Mouse (Mus musculus) adrenal gland, postnatal 36 days (tissue): ENCODE results near the gene Pias4. TPM values are rescaled to one million over a fixed set of nuclear protein-coding genes. Genes with fewer than 3 reads are reported as not detected.
"Not testable (repeated sequence)": the region's sequence is repeated elsewhere in the genome, so short reads cannot be mapped to it uniquely, and the experiment has no call there.

Experiments
- DNase-seq, 2 experiments: peaks; one replicate each; pipeline ENCODE4 v3.0.0; 2021; ENCODE audit warnings: mixed read lengths in 1 of 2
- total RNA-seq, 2 experiments: library from RNA; stranded (reverse); gene quantifications; 2 replicates each; pipeline ENCODE4 v1.2.3; 2021

The Pias4 gene
- total RNA-seq, 2 experiments from 2014 or later = 26.7 to 28.2 TPM

- not testable (repeated sequence) for DNase-seq
These were observed 1.7 kb upstream of the Pias4 start for GRCm38 (mm10) chr10:81169411-81169900.

GRCm38 (mm10) chr10:81168521-81169244 is 960 bp upstream of the Pias4 start:
- DNase-seq = peak; percentile 91 to 92

- DNase-seq = no peak
These were observed 336 bp upstream of the Pias4 start for GRCm38 (mm10) chr10:81168087-81168431.

- DNase-seq = no peak
These were observed 2.6 kb downstream of the Pias4 start for GRCm38 (mm10) chr10:81165118-81165517.

DNA sequence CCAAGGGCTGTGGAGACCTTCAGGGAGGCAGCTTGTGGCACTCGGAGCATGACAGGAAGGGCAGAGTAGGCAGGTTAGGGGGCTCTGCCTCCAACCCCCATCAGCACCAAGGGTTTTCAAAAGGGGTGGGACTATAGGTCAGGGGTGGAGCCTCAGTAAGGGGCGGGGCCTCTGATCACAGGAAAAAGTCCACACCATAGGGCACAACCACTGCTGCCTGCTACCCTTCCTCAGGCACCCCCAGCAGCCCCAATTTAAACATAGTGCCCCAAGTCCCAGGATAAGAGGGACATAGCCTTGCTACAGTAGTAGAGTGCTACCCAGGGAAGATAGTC is 5.4 kb downstream of the Pias4 start:
- no peak for DNase-seq

DNA sequence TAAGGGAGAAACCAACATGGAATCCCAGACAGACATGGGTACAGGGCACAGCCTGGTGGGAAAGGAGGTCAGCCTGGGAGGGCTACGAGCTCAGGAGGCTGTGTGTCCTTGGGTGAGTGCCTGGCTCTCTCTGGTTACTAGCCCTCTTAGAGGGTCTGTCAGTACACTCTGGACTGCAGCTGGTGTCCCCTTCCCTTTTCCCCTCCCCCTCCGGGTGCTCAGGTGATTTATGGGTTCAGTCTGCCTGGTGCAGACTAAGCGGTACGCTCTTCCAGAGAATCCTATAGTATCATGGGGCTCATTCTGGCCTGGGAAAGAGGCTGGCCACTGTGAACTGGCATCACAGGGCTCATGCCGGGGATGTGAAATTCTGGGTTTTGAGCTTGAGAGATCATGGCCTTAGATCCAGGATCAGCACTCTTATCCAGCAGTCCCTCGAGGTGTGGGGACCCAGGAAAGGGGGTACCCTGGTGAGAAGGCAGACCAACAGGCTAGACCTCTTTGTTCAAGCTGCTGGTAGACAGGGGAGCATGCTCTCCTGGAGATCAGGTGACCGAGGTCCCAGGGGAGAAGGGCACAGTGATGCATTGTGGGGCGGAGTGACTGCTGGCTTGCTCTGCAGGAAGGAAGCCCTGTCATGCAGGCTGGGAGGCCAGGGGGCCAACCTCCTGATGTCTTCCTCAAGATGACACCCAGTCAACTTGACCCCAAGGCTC is 6.0 kb downstream of the Pias4 start:
- DNase-seq = peak; percentile 55 to 75

DNA sequence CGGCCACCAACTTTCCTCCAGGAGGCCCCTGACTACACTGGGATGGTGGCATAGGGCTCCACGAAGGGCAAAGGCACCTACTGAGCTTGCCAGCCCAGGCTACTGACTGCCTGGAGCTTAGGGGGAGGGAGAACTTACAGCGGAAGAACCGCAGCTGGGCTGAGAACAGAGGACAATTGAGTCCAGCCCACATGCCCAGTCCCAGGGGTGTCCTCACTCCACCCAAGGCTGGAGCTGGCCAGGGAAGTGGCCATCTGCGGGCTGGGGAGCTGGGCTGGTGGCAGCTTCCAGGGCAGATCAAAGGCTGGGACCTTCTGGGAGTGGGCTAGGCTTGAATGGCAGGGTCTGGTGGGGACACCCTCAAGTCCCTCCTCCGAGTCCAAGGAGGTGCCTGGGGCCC is 13.0 kb downstream of the Pias4 start:
- no peak for DNase-seq

DNA sequence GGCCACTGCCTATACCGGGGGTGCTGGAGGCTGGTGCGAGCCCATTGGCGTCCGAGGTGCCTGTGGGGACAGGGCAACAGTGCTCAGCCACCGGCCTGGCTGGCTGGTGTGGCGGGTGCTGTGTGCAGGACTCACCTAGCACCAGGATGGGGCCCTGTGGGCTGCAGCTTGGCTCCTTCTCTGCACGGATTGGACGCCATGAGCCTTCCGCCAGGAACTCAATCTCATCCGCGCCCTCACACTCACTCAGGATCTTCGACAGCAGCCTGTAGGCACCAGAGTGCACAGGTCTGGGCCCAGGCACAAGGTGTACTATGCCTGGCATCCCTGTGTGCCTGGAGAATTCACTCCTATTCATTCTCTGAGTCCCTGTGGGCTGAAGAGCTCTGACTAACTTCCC is 13.4 kb downstream of the Pias4 start:
- DNase-seq = no peak

- DNase-seq = no peak
These were observed 15.1 kb downstream of the Pias4 start for GRCm38 (mm10) chr10:81152609-81153008.

GRCm38 (mm10) chr10:81151261-81151660 is 16.5 kb downstream of the Pias4 start:
- no peak for DNase-seq

GRCm38 (mm10) chr10:81146296-81146695 is 21.4 kb downstream of the Pias4 start:
- peak; percentile 61 to 66 for DNase-seq

- DNase-seq = no peak
These were observed 21.9 kb downstream of the Pias4 start for GRCm38 (mm10) chr10:81145778-81146177.

- no peak for DNase-seq
These were observed 22.4 kb downstream of the Pias4 start for GRCm38 (mm10) chr10:81145307-81145706.

DNA sequence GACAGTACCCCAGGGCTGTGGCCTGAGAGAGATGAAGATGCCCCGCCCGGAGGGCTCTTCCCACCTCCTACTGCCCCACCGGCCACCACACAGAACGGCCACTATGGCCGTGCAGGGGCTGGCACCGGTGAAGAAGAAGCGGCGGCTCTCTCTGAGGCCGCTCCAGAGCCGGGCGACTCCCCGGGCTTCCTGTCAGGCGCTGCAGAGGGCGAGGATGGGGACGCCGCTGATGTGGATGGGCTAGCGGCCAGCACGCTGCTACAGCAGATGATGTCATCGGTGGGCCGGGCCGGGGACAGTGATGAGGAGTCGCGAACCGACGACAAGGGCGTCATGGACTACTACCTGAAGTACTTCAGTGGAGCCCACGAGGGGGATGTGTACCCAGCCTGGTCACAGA is 23.1 kb downstream of the Pias4 start:
- DNase-seq = peak in 1 of 2 experiments; percentile 51

GRCm38 (mm10) chr10:81143845-81144437 is 23.8 kb downstream of the Pias4 start:
- DNase-seq = no peak

GRCm38 (mm10) chr10:81143157-81143633 is 24.5 kb downstream of the Pias4 start:
- peak; percentile 80 to 84 for DNase-seq

DNA sequence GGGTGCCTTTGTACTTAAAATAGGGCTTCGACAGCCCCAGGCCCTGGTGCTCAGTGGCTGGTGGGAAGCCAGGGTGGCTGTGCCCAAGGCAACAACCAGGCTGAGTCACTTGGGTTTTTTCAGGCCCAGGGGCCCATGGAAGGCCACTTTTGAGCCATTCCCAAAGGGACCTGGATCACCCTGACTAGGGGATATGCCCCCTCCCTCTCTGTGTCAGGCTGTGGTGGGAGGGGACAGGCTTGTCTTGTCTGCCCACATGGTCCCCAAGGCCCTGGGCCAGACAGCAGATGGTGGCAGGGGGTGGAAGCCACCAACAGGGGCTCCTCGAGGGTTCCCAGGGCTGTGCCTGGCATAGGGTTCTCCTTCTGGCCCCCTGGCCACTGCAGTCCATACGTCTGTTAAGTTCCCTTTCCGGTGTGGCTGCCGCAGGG is 25.2 kb downstream of the Pias4 start:
- DNase-seq = peak; percentile 66 to 75

- DNase-seq = no peak
These were observed 26.1 kb downstream of the Pias4 start for GRCm38 (mm10) chr10:81141455-81142210.

GRCm38 (mm10) chr10:81140717-81141454 is 26.8 kb downstream of the Pias4 start:
- DNase-seq = peak in 1 of 2 experiments; percentile 57

DNA sequence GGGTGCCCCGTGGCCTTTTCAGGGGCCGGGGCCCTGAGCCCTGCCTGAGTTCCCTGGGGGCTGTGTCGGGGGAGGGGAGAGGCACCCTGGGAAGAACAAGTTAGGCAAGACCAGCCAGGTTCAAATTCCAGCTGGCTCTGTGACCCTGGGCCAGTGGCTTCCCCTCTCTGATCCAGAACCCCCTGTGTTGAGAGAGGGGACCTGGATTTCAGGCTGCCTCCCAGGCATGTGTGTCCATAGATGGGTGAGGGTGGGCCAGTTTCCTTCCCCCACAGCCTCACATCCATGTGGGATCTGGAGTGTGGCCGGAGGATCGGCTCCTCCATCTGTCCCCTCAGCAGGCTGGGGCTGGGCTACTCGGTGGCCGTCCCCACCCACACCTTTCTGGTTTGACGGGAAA is 27.7 kb downstream of the Pias4 start:
- DNase-seq = peak in 1 of 2 experiments; percentile 53

DNA sequence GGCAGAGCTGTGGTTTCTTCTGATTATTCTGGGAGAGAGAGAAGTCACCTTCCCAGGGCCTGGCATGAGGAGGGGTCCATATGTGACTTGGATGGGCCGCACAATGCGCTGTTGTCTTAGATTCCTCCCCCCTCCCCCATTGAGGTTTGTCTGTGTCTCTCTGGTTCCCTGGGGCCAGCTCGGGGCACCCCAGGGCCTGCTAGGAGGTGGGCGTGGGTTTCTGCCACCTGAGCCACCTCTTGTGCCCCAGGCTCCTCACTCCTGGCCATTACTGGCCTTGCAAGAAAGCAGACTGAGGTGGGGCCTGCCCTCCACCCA is 28.2 kb downstream of the Pias4 start:
- DNase-seq = no peak
